Mouse (Mus musculus) left cerebral cortex, postnatal 25 days (tissue): ENCODE data around the gene Cobll1. TPM values are rescaled to one million over a fixed set of nuclear protein-coding genes. Genes with fewer than 3 reads are reported as not detected.

ENCODE experiments used
- DNase-seq, 2 experiments: peaks; one replicate each; pipeline ENCODE4 v3.0.0; 2022; ENCODE audit warnings: low spot score in 2 of 2, mixed read lengths in 1 of 2
- intact Hi-C: fragments of 180-260 bp; cut with DNase I; formaldehyde crosslinking; loops from one replicate; pipeline ENCODE4 v1.15.1; 2025
- total RNA-seq, 2 experiments: library from RNA; stranded (reverse); gene quantifications; 2 replicates each; pipeline ENCODE4 v1.2.3; 2021

The Cobll1 gene
- total RNA-seq, 2 experiments from 2014 or later = 6.3 to 6.6 TPM

- DNase-seq = no peak
- intact Hi-C loops = no loop called here
Measured at GRCm38 (mm10) chr2:65213675-65214074, 25.5 kb downstream of the Cobll1 start.

GRCm38 (mm10) chr2:65211620-65212019, 27.6 kb downstream of the Cobll1 start:
- intact Hi-C loops = no loop called here
- DNase-seq = no peak

GRCm38 (mm10) chr2:65207750-65208149, 31.5 kb downstream of the Cobll1 start:
- intact Hi-C loops = no loop called here
- DNase-seq = no peak

GRCm38 (mm10) chr2:65203699-65204098, 35.5 kb downstream of the Cobll1 start:
- intact Hi-C loops = no loop called here

GRCm38 (mm10) chr2:65199706-65200105, 39.5 kb downstream of the Cobll1 start:
- intact Hi-C loops = no loop called here
- no peak for DNase-seq

More at GRCm38 (mm10) chr2:65203699-65204098, 35.5 kb downstream of the Cobll1 start:
- DNase-seq = no peak

GRCm38 (mm10) chr2:65198605-65199004, 40.6 kb downstream of the Cobll1 start:
- intact Hi-C loops = no loop called here
- DNase-seq = no peak

- DNase-seq = no peak
- intact Hi-C loops = no loop called here
Measured at GRCm38 (mm10) chr2:65196994-65197393, 42.2 kb downstream of the Cobll1 start.

GRCm38 (mm10) chr2:65195233-65196010, 43.8 kb downstream of the Cobll1 start:
- intact Hi-C loops = no loop called here
- DNase-seq = no peak

- intact Hi-C loops = no loop called here
- no peak for DNase-seq
Measured at GRCm38 (mm10) chr2:65193091-65193795, 46.0 kb downstream of the Cobll1 start.

- DNase-seq = no peak
- intact Hi-C loops = no loop called here
Measured at GRCm38 (mm10) chr2:65191398-65191797, 47.8 kb downstream of the Cobll1 start.

- intact Hi-C loops = no loop called here
- no peak for DNase-seq
Measured at GRCm38 (mm10) chr2:65189346-65189745, 49.9 kb downstream of the Cobll1 start.

GRCm38 (mm10) chr2:65188585-65188984, 50.6 kb downstream of the Cobll1 start:
- DNase-seq = no peak
- intact Hi-C loops = no loop called here

- DNase-seq = no peak
- intact Hi-C loops = no loop called here
Measured at GRCm38 (mm10) chr2:65187652-65188051, 51.6 kb downstream of the Cobll1 start.

- no peak for DNase-seq
- intact Hi-C loops = no loop called here
Measured at GRCm38 (mm10) chr2:65187164-65187563, 52.0 kb downstream of the Cobll1 start.

- DNase-seq = no peak
Measured at GRCm38 (mm10) chr2:65182747-65183146, 56.5 kb downstream of the Cobll1 start.

GRCm38 (mm10) chr2:65181736-65182135, 57.5 kb downstream of the Cobll1 start:
- intact Hi-C loops = no loop called here
- no peak for DNase-seq

More at GRCm38 (mm10) chr2:65182747-65183146, 56.5 kb downstream of the Cobll1 start:
- intact Hi-C loops = no loop called here

- no peak for DNase-seq
- intact Hi-C loops = no loop called here
Measured at GRCm38 (mm10) chr2:65181066-65181716, 58.0 kb downstream of the Cobll1 start.

- intact Hi-C loops = no loop called here
- DNase-seq = no peak
Measured at GRCm38 (mm10) chr2:65175645-65176044, 63.6 kb downstream of the Cobll1 start.

- intact Hi-C loops = no loop called here
- DNase-seq = no peak
Measured at GRCm38 (mm10) chr2:65172071-65172470, 67.1 kb downstream of the Cobll1 start.

- no peak for DNase-seq
- intact Hi-C loops = no loop called here
Measured at GRCm38 (mm10) chr2:65171516-65171915, 67.7 kb downstream of the Cobll1 start.
